Mouse (Mus musculus) MEL-GATA-1-ER (cell line): Measurements from ENCODE around the gene Mmachc.
"Not testable (repeated sequence)": the region's sequence is repeated elsewhere in the genome, so short reads cannot be mapped to it uniquely, and the experiment has no call there.

Source experiments
- DNase-seq: peaks from one replicate; pipeline ENCODE4 v3.0.0-alpha.2; 2012; ENCODE audit warnings: low read depth; ENCODE audit errors: extremely low read depth

Gene Mmachc

DNA sequence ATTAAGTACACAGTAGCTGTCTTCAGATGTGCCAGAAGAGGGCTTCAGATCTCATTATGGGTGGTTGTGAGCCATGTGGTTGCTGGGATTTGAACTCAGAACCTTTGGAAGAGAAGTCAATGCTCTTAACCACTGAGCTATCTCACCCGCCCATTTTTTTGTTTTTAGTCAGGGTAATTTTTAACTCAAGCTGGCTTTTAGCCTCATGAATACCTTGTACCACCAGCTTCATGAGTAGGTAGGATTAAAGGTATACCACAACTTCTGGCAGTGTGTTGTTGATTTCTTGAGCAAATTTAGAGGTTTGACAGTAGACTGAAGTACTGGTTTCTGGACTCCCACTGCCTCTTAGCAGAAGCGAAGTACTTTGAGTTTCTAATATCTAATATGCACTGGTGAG lies 16.1 kb downstream of the Mmachc start:
- no peak for DNase-seq

DNA sequence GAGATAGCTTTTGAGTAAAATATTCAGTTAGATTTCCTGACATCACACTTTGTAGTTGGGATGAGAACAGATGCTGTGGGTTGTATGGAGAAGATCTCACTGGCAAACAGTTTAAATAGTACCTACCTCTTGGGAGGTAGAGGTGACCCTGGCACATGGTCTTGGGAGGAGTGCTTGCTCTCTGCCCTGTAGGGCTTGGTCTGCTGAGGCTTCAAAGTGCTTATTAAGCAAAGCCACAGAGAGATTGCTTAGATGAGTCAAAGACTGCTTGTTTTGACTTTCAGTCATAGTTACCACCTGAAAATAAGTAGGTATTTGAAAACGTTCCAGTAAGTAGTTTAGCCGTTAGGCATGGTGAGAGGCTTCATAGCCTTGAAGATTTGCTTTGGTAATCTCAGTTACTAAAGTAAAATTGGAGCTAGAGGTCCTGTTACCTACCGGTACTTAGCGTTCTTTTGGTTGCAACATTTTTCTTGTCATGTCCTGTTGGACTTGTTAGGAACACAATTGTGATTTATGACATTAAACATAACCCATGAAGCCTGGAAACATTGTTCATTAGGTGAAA lies 18.8 kb downstream of the Mmachc start:
- DNase-seq: no peak

DNA sequence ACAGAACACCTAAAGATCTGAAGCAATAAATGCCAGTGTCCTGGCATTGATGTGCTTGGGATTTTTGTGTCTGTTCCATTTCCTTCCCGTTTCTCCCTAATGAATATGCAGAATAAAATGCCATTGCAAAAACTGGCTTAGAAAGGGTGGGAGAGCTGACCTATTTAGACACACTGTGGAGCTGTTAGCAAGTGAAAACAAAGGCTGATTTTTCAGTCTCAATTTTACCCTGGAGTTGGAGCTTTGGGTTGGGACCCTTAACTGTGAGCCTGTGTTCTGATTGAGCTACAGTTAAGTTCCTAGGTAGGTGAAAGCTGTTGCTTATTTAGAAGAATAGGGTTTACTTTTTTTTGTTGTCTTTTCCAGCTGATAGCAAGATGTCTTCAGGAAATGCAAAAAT lies 21.2 kb downstream of the Mmachc start:
- DNase-seq: no peak

DNA sequence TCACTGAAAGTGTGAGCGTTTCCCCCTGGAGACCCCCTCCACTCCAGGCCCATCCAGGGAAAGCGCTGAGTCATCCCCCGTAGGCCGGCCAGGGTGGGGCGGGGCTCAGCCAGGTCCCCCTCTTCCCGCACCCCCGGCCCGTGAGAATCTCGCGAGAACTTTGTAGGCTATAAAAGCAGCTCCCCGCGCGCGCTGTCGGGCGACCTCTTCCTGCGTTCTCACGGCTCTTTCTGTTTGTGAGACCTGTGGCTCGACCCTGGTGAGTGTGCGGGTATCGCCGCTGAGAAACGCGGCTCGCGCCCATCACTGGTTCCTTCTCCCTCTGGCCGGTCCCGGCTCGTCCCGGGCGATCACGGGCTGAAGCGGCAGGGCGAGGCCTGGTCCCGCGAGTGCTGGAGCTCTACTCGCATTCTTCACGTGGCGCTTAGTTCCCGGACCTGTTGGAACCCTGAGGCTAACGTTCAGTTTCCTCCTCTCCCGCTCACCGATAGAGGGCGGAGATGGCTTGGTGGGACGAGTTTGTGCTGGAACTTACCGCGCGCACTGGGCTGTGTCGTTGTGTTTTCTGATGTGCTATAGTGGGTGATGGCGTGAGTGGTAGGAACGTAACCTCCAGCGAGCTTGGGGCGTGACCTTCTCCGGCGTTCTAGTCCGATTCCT lies 22.7 kb downstream of the Mmachc start, which contains the start of gene Prdx1:
Gene Prdx1 (plus strand): TSS at position 143 of the 660 bp plus-strand sequence.
- peak; percentile 83 for DNase-seq

DNA sequence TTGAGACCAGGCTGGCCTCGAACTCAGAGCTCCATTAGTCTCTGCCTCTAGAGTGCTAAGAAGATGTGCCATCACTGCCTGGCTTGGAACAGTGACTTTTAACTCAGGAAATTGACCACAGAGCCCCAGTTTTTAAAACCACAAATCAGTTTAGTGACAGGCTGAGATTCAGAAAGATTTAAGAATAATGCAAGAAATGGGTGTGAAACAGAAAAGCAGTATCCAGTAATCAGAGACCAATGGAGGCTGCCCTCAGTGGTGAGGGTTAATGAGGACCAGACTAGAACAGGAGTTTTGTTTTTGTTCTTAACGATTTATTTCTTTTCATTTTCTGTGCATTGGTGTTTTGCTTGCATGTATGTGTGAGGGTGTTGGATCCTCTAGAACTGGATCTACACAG lies 23.5 kb downstream of the Mmachc start:
- no peak for DNase-seq

DNA sequence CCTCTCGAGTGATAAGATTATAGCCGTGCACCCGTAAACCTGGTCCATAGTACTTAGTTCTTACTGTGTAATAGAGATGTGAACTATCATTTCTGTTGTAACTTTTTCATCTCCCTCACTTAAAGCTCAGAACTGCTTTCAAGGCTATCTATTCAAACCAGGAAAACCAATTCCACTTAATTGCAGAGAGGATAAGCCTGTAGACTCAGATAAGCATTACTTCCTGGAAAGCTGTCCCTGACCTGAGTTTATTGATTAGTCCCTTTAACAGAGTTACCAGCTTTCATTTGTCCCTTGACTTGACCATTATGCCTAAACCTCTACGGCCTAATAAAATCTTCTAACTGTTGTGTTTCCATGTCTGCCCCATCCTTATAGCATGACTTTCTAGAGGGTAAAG lies 24.2 kb downstream of the Mmachc start:
- peak; percentile 43 for DNase-seq

DNA sequence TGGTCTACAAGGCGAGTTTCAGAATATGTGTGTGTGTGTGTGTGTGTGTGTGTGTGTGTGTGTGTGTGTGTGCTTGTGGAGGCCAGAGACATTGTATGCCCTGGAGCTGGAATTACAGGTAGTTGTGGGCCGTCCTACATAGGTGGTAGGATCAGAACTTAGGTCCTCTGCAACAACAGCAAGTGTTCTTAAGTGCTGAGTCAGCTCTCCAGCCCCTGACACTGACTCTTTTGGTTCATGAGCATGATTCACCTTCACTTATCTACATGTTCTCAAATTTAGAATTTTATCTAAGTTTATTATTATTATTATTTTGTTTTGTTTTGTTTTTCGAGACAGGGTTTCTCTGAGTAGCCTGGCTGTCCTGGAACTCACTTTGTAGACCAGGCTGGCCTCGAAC lies 27.7 kb downstream of the Mmachc start:
- DNase-seq: not testable (repeated sequence)

DNA sequence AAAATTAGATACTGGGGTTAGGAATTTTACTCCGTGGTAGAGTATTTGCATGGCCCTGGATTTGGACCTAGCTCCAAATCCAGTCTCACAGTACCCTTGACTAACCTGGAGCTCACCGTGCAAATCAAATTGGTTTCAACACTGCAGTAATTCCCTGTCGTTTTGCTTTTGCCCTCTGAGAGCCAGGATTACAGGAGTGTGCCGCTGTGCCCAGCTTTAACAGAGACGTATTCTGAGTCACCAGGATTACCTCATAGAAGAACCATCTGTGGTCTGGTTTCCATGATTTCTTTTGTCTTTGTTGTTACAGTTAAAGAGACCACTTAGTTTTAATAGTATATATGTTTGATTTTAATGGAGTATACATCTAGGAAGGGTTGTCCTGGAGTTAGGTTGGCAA lies 29.1 kb downstream of the Mmachc start:
- no peak for DNase-seq

DNA sequence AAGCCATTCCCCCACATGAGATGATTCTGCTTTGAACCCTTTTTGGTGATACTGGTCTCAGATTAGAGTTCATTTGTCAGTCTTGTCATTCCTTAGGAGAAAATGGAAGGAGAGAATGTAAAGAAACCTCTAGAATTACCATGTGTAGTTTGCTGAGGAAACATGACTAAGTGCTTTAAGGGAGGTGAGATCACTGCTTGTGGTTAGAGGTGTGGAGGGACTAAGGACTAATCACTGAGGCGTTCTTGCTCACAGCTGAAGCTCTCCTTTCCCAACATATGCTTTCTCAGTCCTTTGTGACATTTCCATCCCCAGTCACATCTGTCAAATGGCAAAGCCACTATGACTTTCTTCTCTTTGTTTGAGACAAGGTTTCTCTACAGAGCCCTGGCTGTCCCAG lies 30.4 kb downstream of the Mmachc start:
- DNase-seq: no peak

DNA sequence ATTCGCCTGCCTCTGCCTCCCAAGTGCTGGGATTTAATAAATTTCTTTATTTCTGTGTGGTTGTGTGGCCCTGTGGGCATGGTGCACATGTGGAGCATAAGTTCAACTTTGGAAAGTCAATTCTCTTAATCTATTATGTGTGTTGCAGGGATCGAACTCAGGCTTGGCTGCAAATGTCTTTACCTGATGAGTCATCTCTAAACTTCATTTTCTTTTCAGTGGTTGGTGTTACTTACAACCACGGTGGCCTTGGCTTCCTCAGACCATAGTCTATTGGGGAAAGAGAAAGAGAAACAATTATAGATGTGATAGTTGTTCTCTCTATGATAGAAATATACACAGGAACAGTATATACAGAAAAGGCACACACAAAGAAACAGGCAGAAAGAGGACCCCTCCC lies 32.2 kb downstream of the Mmachc start:
- no peak for DNase-seq

DNA sequence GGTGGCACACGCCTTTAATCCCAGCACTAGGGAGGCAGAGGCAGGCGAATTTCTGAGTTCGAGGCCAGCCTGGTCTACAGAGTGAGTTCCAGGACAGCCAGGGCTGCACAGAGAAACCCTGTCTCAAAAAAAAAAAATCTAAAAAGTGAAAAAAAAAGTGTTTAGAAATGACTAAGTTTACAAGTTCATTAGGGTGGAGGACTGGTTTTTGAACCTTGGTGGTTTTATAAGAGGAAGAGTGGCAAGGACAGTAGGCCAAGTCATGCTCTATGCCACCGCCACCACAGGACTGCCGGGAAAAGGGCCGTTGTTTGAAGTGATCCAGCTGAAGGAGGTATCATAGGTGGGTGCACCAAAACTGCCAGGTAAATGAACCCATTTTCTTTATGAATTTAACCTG lies 33.4 kb downstream of the Mmachc start:
- not testable (repeated sequence) for DNase-seq

DNA sequence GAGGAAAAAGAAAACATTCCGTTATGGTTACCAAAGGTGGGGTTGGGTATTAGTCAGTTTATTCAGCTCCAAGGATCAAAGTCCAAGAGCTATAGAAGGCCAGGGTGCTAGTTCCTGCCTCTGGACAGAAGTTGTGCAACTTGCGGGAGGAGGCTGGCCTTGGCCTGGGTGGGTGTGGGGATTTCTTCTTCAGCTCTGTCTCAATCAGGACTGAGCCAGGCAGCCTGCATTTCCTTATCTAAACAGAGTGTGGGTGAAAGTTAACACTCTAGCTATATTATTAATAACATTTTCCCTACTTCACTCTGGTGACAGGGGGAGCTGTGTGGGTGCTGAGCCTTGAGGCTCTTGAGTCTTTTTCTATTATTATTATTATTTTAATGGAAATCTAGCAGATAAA lies 35.4 kb downstream of the Mmachc start:
- DNase-seq: peak; percentile 58

DNA sequence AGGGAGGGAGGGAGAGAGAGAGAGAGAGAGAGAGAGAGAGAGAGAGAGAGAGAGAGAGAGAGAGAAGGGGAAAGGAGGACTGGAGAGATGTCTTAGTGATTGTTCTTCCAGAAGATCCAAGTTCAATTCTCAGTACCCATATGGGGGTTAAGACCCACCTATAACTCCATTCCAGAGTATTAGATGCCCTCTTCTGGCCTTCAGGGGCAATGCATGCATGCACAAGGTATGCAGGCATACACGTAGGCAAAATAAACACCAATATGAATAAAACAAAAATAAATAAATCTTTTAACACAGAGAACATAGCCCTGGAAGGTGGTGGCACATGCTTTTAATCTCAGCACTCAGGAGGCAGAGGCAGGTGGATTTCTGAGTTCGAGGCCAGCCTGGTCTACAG lies 38.9 kb downstream of the Mmachc start:
- DNase-seq: no peak

DNA sequence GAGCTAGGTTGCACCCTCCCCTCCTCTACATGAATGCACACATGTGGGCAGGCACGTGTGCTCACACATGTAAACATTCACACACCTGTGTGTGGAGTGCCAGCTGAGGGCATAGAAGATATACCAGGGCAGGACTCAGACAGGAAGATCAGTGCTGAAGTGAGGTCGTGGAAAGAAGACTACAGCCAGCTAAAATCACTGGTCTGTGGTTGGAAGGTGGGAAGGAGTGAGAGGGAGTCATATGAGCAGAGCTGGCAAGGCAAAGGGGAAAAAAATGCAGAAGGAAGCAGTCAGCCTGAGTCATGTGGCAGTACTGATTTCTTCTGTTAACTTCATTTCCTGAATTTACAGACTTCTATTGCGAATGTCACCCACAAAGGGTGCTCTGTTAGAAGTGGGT lies 40.1 kb downstream of the Mmachc start:
- DNase-seq: no peak

DNA sequence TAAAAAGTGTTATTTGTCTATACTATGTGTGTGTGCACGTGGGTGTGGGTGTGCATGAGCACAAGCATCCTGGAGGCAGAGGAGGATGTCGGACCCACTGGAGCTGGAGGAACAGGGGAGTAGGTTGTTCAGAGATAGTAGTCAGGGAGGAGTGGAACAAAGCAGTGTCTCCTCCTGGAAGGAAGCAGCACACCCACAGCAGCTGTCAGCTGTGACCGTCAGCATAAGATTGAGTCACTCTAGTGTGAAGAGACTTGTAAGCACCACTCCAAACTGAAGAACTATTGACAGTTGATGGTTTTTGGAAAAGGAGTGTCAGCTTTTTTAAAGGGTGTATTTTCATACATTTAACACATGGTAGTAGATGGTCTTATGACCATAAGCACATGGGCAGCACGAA lies 41.6 kb downstream of the Mmachc start:
- DNase-seq: no peak

DNA sequence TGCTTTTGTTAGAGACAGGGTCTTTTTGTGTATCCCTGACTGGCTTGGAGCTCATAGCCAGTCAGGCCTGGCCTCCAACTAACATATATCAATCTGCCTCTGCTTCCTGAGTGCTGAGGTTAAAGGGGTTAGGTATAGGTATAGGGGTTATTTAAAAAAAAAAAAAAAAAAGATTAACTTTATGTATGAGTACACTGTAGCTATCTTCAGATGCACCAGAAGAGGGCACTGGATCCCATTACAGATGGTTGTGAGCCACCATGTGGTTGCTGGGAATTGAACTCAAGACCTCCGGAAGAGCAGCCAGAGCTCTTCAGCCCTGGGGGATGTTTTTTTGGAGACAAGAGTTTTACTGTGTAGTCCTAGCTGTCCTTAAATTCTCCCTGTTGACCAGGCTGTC lies 46.2 kb downstream of the Mmachc start:
- DNase-seq: no peak

DNA sequence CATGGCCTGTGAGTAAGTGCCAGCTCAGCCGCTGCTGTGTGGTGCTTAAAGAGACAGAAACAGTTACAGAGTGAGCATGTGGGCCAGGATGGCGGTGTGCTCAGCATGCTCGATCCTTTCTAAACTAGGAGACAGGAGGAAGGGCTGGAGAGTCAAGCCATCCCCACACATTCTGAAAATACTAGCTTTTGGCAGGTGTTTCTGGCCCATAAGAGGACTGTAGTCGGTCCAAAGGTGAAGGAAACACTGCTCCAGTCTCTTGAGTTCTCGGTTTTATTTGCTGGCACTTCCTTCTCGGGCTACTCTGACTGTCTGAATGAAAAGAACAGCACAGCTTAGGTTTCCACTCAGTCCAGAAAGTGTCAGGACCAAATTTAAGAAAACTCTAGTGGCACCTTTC lies 47.4 kb downstream of the Mmachc start:
- DNase-seq: no peak

DNA sequence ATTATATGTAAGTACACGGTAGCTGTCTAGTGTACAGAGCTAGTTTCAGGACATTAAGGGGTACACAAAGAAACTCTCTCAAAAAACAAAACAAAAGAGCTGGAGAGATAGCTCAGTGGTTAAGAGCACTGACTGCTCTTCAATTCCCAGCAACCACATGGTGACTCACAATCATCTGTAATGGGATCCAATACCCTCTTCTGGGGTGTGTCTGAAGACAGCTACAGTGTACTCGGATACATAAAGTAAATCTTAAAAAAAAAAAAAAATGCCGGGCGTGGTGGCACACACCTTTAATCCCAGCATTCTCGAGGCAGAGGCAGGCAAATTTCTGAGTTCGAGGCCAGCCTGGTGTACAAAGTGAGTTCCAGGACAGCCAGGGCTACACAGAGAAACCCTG lies 48.3 kb downstream of the Mmachc start:
- not testable (repeated sequence) for DNase-seq

DNA sequence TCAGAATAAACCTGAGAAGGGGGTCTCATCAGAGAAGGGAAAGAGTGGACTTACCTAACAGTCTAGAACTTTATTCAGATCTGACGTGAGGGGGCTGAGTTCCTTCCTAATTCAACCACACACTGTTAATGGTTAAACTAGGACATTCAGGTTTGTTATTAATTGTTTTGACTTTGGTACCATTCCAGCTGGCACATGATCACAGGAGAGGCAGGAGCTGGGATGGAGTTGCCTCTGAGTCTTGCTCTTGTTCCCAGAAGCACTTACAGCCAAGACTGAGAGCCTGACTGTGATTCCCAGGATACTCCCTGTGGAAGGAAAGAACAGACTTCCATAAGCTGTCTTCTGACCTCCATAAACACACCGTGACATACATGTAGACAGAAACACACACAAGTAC lies 48.7 kb downstream of the Mmachc start:
- no peak for DNase-seq

DNA sequence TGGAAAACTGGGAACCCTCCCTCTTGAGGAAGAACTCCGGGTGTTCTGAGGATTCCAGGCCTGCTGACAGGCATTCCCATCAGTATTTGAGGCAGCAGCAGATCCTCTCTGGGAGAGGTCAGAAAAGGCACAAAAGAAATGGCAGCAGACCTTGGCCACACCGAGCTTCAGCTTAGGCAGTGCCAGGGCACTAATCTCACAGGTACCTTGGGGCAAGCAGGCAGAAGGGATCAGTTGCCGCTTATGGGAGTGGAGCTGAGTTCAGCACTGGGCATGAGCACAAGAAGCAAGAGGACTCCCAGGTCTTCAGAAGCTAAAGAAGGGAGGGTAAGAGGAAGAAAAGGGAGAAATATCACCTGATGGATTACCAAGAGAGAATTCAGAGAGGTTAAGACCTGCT lies 50.2 kb downstream of the Mmachc start:
- no peak for DNase-seq

DNA sequence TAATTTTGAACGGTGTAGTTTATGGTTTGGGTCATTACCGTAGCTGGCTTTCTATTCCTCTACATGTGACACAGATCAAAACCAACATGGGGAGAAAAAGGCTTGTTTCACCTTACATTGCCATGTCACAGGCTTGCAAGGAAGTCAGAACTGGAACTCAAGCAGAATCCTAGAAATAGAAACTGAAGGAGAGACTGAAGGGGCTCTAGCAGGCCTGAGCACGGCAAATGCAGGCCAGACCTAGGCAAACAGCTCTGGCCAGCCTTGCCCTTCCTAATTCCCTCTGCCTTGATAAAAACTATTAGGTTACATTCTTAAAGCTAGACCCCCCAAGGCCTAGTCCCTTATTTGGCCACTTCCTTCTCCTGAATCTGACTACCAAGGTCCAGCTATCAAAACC lies 52.5 kb downstream of the Mmachc start:
- DNase-seq: no peak

DNA sequence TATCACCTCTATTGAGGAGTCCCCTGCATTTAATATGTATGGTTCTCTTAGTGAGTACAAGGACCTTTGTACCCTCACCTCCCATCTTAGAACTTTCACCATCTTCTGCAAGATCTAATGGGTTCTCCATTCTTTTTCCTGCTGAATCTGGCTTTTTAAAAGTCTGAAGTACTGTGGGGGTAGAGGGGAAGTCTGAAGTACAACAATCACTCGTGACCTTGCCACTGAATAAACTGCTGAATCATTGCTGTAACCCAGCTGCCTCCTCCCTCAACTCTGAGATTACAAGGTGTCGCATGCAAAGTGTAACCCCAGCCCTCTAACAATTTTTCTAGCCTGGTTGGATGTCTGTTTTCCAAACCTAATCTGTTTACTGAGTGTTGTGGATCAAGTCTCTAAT lies 53.1 kb downstream of the Mmachc start:
- DNase-seq: no peak

DNA sequence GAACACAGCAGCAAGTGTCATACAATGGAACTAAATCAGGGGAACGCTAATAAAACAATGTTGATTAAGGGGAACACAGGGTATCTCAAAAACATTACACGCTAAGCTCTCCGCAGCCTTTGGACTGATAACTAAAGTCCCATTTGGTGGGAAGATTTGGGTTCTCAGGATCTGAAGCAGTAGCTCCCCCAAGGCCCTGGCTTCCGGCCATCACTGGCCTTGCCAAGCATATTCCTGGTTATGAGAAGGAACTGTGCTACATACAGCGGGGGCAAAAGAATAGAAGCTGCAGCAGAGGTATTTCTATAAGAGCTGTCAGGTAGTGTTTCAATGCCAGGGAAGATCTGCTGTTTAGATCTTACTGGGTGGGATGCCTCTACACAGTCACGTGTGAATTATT lies 55.0 kb downstream of the Mmachc start:
- no peak for DNase-seq
